Mouse (Mus musculus) embryonic stem cell, embryonic (primary cell): Measurements from ENCODE around the gene Ldoc1.

Experiments
- CTCF ChIA-PET, 4 experiments: fragments of 300-600 bp in 2 of 4; fragments of 350-600 bp in 2 of 4; sonication (Branson Sonifier 250); formaldehyde crosslinking; loops; one replicate each; lab custom pipeline; 2022; ENCODE audit warnings: inconsistent platforms in 2 of 4; lab: Charles Lee
- POLR2A ChIA-PET, 4 experiments: fragments of 300-600 bp in 2 of 4; fragments of 350-600 bp in 2 of 4; sonication (Branson Sonifier 250); formaldehyde crosslinking; loops; one replicate each; lab custom pipeline; 2022; ENCODE audit warnings: antibody characterized with exemption in 4 of 4, inconsistent platforms in 1 of 4; lab: Charles Lee

The Ldoc1 gene

DNA sequence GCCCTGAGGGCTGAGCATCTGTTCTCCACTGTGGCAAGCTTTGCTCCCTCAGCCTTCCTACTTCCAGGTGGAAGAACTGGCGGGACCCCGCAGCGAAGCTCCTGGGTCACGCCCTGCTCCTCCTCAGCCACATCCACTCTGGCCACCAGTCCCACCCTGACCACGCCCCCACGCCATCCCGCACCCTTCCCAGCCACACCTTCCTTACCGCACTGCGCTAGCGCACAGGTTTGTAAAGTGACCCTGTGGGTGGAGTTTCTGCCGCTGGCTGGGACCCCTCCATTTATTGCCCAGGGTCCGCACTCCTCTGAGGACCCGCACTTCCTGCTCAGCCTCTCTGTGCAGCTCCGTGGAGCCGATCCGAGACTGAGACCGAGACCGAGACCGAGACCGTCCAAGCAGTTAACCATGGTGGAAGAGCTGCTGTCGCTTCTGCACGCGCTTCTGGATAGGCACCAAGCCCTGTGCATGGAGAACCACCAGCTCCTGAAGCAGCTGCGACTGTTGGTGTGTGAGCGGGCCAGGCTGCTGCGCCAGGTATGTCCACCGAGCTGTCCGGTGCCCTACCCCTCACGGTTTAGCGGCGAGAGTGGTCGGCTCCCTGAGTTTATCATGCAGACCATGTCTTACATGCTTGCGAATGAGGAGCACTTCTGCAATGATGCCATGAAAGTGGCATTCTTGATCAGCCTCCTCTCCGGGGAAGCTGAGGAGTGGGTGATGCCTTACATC is at the start of gene Ldoc1:
Ldoc1 (plus strand) TSS at position 196 of the 732 bp plus-strand sequence.
- CTCF ChIA-PET: no interaction called here
- POLR2A ChIA-PET: interaction anchor here in 2 of 4 experiments (0.6 to 1.8 kb wide), 3 partner anchors 10 to 14 kb away, joined by 3 to 5 read pairs (median 4); no protein-coding TSS in a partner anchor

GRCm38 (mm10) chrX:61710131-61710530 is 834 bp downstream of the Ldoc1 start:
- ChIA-PET CTCF (no interaction called here), POLR2A (interaction anchor here in 2 of 4 experiments (0.6 to 1.8 kb wide), 3 partner anchors 10 to 13 kb away, joined by 3 to 5 read pairs (median 4); no protein-coding TSS in a partner anchor)

GRCm38 (mm10) chrX:61722281-61723028 is 13.2 kb downstream of the Ldoc1 start:
- CTCF ChIA-PET: no interaction called here
- POLR2A ChIA-PET: interaction anchor here in 3 of 4 experiments (0.7 to 1.7 kb wide), 5 partner anchors 11 to 324 kb away, joined by 3 to 5 read pairs (median 3); partner anchors contain the start of gene Ldoc1 (in 2 of the 3)

- ChIA-PET CTCF (interaction anchor here in 2 of 4 experiments (0.5 to 0.6 kb wide), 2 partner anchors 241 to 825 kb away, joined by 3 to 5 read pairs; no protein-coding TSS in a partner anchor), POLR2A (interaction anchor here in 3 of 4 experiments (0.7 to 1.7 kb wide), 4 partner anchors 14 to 325 kb away, joined by 3 to 5 read pairs (median 4); partner anchors contain the start of gene Ldoc1 (in 2 of the 3))
These were observed 14.0 kb downstream of the Ldoc1 start for GRCm38 (mm10) chrX:61723029-61723980.

DNA sequence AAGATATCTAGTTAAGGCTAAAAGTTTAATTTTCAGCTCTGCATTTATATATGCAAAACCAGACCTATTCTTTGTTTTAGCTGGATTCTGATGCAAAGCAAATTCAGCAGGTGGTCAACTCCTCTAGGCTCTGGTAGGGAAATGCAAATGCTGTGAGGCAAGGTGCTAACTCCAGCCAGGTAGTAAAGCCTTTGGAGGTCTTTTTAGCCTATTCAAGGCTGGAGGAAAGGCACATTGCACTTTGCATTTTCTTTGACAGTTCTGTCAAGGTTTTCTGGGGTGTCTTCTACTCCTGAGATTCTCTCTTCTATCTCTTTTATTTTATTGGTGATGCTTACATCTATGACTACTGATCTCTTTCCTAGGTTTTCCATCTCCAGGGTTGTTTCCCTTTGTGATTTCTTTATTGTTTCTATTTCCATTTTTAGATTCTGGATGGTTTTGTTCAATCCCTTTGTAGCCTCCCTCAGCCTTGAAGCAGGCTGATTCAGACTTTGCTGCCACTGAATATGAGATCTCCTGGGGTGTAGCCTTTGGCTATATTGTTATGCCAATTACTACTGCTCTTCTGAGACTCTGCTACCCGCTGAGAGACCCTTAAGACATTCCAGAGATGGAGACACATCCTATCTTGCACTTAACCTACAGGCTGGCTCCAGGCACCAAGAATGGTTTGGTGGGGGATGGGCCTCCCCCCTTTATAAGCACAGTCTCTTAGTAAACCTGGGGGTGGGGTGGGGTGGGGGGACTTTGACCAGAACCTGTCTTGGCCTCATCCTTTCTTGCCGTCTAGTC is 18.4 kb downstream of the Ldoc1 start:
- ChIA-PET POLR2A (no interaction called here), CTCF (no interaction called here)
